Mouse (Mus musculus): ENCODE results near the gene Dchs2.

The Dchs2 gene

GRCm38 (mm10) chr3:83273555-83274244 lies 146.0 kb downstream of the Dchs2 start:
- TF ChIP-seq GATA4 (IDR thresholded peaks at IDR 0.05; ENCODE audit: insufficient replicate concordance, low read length): no peak

DNA sequence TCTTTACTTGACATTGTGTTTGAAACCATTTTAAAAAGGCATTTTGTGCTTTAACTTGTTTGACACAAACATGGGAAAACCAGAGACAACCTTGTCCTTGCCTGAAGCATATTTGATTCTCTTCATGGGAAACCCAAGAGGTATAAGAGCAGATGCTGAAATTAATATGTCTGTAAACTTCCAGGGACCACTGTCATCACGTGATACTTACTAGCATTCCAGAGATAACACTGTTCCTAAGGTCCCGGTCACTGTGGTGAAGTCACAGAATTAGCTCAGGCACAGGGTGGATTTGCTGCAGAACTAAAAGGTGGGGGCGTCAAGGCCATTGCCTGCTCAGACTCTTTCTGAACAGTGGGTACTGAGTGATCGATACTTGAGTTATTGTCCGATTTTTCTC lies 148.0 kb downstream of the Dchs2 start:
- no peak for TF ChIP-seq GATA4 (IDR thresholded peaks at IDR 0.05; ENCODE audit: insufficient replicate concordance, low read length)

DNA sequence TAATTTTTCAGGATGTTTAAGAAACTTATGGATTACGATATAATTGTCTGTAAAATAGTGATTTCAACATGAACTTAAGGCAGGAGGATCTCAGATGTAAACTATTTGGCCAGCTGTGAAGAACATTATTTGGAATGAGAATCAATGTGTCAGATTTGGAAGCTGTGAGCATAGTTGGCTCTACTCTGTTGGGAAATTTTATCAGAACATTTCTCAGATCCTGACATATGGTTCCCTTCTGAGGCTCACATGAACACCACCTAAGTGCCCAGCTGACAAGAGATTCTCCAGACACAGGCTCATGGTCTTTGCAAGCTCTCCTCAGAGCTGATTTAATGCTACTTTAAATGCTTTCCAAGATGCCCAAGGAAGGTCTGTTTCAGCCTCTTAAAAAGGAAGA lies 156.1 kb downstream of the Dchs2 start:
- TF ChIP-seq GATA4 (IDR thresholded peaks at IDR 0.05; ENCODE audit: insufficient replicate concordance, low read length): no peak

DNA sequence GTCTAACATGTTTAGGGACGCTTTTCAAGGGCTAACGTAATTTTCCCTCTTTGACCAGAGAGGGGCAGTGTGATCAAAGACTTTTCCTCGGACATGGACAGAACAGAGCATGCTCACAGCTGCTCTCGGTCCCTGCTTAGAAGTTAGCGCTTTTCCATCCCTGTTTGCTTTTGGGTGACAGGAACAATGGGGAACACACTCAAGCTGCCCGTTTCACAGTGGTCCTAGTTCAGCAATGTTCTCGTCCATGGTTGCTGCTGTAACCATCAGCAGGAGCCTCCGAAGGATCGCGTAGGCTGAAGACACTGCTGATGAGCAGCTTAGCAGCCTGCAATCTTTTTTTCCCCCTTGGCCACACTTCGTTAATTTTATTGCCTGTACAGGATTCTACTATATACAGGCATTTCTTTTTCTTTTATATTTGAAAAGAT lies 159.2 kb downstream of the Dchs2 start:
- no peak for TF ChIP-seq GATA4 (IDR thresholded peaks at IDR 0.05; ENCODE audit: insufficient replicate concordance, low read length)

GRCm38 (mm10) chr3:83288118-83288840 lies 160.5 kb downstream of the Dchs2 start:
- TF ChIP-seq GATA4 (IDR thresholded peaks at IDR 0.05; ENCODE audit: insufficient replicate concordance, low read length): no peak

DNA sequence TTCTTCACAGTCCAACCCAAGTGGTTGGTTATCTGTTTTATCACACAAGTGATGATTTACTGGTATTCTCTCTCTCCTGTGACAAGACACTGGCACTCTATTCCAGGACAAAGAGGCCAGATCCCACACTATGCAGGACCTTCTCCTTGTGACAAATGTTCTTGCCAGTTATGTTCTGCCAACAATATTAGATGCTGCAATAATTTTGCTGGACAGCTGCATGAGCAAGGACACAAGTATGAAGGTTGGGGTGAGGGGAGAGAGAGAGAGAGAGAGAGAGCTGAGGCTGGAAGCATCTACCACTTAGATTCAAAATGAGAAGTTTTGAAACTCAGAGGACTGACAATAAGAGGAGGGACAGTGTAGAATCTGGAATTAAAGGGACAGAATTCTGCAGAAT lies 162.7 kb downstream of the Dchs2 start:
- no peak for TF ChIP-seq GATA4 (IDR thresholded peaks at IDR 0.05; ENCODE audit: insufficient replicate concordance, low read length)

- TF ChIP-seq GATA4 (IDR thresholded peaks at IDR 0.05; ENCODE audit: insufficient replicate concordance, low read length): no peak
Observed at GRCm38 (mm10) chr3:83290953-83291352, 163.2 kb downstream of the Dchs2 start.

GRCm38 (mm10) chr3:83299783-83300382 lies 172.1 kb downstream of the Dchs2 start:
- no peak for TF ChIP-seq GATA4 (IDR thresholded peaks at IDR 0.05; ENCODE audit: insufficient replicate concordance, low read length)

DNA sequence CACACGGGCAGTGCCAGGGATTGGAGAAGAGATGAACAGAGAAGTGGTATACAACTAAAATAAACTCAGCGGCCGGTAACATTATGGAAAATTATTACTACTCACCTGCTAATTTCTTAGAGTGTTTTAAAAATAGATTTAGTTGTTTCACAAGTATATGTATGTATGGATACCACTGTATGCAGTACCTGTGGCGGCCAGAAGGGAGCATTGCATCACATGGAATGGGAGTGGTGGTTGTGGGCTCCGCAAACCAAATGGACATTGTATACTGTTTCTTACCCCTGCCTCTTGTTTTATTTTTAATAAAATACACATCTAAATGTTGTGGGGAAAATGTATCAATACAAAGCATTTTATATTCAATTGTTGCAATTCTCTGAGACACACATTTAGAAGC lies 176.1 kb downstream of the Dchs2 start:
- no peak for TF ChIP-seq GATA4 (IDR thresholded peaks at IDR 0.05; ENCODE audit: insufficient replicate concordance, low read length)

DNA sequence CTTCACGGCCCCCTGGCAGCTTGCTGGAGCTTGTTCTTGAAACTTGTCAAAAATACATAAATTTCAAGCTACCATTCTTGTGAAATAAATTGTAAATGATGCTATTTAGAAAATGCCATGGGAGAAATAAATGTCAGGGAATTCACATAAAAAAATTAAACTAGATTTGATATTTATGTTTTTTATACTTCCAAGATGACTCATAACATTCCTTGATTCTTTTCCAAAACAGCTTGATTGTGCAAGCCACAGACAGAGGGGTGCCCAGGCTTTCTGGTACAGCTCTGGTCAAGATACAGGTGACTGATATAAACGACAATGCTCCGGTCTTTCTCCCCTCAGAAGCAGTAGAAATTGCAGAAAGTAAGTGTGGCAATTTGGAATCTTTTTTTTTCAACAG lies 218.2 kb downstream of the Dchs2 start:
- no peak for TF ChIP-seq GATA4 (IDR thresholded peaks at IDR 0.05; ENCODE audit: insufficient replicate concordance, low read length)

GRCm38 (mm10) chr3:83368500-83369068 lies 240.8 kb downstream of the Dchs2 start:
- no peak for TF ChIP-seq GATA4 (IDR thresholded peaks at IDR 0.05; ENCODE audit: insufficient replicate concordance, low read length)

- TF ChIP-seq GATA4 (IDR thresholded peaks at IDR 0.05; ENCODE audit: insufficient replicate concordance, low read length): no peak
Observed at GRCm38 (mm10) chr3:83369871-83370270, 242.1 kb downstream of the Dchs2 start.

DNA sequence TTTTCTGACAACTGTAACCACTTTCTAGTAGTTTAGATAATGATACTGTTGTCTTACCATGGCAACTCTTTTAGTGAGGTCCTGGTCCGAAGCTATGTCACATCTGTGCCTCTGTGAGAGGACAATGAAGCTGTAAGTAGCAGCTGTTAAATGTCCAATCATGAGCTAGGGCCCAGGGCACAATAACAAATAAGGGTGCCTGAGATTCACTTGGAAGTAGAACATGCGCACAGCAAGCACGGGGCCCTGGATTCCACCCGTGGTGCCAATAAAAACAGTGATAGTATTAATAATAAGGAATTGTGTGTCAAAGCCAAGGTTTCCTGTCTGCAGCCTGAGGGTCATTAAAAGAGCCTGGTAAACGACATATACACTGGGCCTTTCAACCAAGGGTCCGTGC lies 246.6 kb downstream of the Dchs2 start:
- TF ChIP-seq GATA4 (IDR thresholded peaks at IDR 0.05; ENCODE audit: insufficient replicate concordance, low read length): no peak

DNA sequence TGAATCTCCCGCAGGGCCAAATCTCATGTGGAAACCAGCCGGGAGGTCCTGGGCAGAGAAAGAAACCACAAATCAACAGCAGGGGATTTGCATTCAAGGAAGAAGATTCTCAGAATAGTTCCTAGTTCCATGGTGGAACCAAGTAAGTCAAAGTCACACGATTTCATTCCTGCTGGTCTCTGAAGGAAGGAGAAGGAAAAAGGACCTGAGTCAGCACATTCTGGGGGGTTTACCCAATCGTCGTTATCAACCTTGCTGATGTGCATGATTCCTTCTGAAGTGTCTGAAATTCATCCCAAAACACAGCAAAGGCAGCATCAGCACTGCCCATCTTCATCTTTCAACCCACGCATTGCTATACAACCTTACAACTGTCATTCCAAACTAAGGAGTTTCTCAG lies 249.1 kb downstream of the Dchs2 start:
- no peak for TF ChIP-seq GATA4 (IDR thresholded peaks at IDR 0.05; ENCODE audit: insufficient replicate concordance, low read length)

Data from liver, adult (tissue).